In the genomic region with DNA sequence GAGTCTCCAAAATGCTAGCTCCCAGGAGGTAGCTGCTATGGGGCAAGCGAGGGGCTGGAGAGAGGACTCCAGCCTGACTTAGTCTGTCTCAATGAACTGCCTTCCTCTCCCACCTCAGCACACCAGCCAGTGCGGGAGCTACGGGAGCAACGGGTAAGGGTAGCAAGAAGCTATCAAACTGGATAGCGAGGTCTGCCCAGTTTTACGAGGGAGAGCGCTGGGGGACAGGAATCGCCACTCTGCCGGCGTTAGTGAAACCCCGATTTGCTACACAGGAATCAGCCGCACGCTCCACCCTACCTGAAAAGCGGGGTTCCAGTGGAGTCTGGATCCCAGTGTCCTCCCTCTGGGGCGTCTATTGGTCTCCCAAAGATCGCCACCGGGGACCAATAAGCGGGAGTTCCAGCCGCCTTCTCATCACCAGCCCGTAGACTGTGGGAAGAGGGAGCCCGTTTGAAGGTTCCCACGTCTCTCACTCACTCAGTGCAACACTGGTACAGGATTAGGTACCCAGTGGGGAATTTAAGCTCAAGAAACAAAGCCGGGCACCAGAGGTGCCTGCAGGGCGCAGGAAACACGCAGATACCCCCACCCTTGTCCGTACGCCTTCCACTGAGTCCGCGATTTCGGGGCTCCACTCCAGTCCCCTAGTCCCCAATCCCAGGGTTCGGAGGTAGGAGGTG, we compare ENCODE assay signal across 8 mouse cellular contexts. TPM values are rescaled to one million over a fixed set of nuclear protein-coding genes. Genes with fewer than 3 reads are reported as not detected.
DNase-seq lines count a peak whose midpoint lies in the region; ATAC-seq and TF ChIP-seq lines count a peak whose summit lies in the region.

No protein-coding gene starts in this region.

- H3K9me3 ChIP-seq in kidney, embryonic 16.5 days (ENCODE audit: low read length), result no peaks in the 10 kb centered on the region
- no peaks in the 10 kb centered on the region for H3K9me3 ChIP-seq in liver, embryonic 13.5 days (replicated peaks)
- no peaks in the 10 kb centered on the region for H3K9me3 ChIP-seq in stomach, postnatal 0 days (ENCODE audit: control insufficient read depth, low read length)

- peaks cover 8% of the 10 kb centered on the region for H3K4me1 ChIP-seq in kidney, embryonic 16.5 days (ENCODE audit: insufficient read depth, low read length)
- 0 out of 2 replicates have a peak, but pooled peaks cover 7% of the 10 kb centered on the region for H3K4me1 ChIP-seq in liver, embryonic 13.5 days (replicated peaks)
- H3K4me1 ChIP-seq in stomach, postnatal 0 days (replicated peaks; ENCODE audit: control insufficient read depth, insufficient read depth), result 0 out of 2 replicates have a peak, but pooled peaks cover 5% of the 10 kb centered on the region

- H3K36me3 ChIP-seq in kidney, embryonic 16.5 days (ENCODE audit: insufficient read depth, low read length), result no peaks in the 10 kb centered on the region
- H3K36me3 ChIP-seq in liver, embryonic 13.5 days, result no peaks in the 10 kb centered on the region
- no peaks in the 10 kb centered on the region for H3K36me3 ChIP-seq in stomach, postnatal 0 days (ENCODE audit: control insufficient read depth, insufficient read depth, low read length)

- TF ChIP-seq CTCF in stomach, postnatal 0 days (IDR thresholded peaks at IDR 0.05; ENCODE audit: low read depth), result no peak

- H3K4me3 ChIP-seq in kidney, embryonic 16.5 days (ENCODE audit: low read length), result peak overlapping the region; percentile 57
- peak overlapping the region; percentile 48 for H3K4me3 ChIP-seq in liver, embryonic 13.5 days (replicated peaks)
- peak overlapping the region; percentile 43 for H3K4me3 ChIP-seq in stomach, postnatal 0 days (ENCODE audit: low read depth, low read length)

- H3K27me3 ChIP-seq in kidney, embryonic 16.5 days (ENCODE audit: insufficient read depth, low read length), result peaks cover 17% of the 10 kb centered on the region; the same call in 1 of the 2 replicates
- peaks cover 53% of the 10 kb centered on the region for H3K27me3 ChIP-seq in liver, embryonic 13.5 days
- H3K27me3 ChIP-seq in stomach, postnatal 0 days (ENCODE audit: control insufficient read depth, insufficient read depth, low read length), result no peaks in the 10 kb centered on the region; the same call in 1 of the 2 replicates

- peak overlapping the region; percentile 99 for H3K4me2 ChIP-seq in kidney, embryonic 16.5 days (replicated peaks; ENCODE audit: low read depth, low read length)
- peak overlapping the region; percentile 67 for H3K4me2 ChIP-seq in liver, embryonic 13.5 days
- H3K4me2 ChIP-seq in stomach, postnatal 0 days (replicated peaks; ENCODE audit: low read depth), result peak overlapping the region; percentile 86

- no peak overlapping the region for H3K27ac ChIP-seq in kidney, embryonic 16.5 days (ENCODE audit: low read length)
- H3K27ac ChIP-seq in liver, embryonic 13.5 days, result no peak overlapping the region
- H3K27ac ChIP-seq in stomach, postnatal 0 days (replicated peaks), result no peak overlapping the region

- WGBS in kidney, embryonic 16.5 days, result under 1% methylated on average over 31 of the region's 31 CpGs
- 2% methylated on average over 31 of the region's 31 CpGs for WGBS in liver, embryonic 13.5 days (ENCODE audit: insufficient replicate concordance)
- WGBS in stomach, postnatal 0 days, result under 1% methylated on average over 31 of the region's 31 CpGs

- H3K9ac ChIP-seq in kidney, embryonic 16.5 days (replicated peaks; ENCODE audit: low read length), result peak overlapping the region; percentile 56
- H3K9ac ChIP-seq in liver, embryonic 13.5 days, result no peak overlapping the region
- H3K9ac ChIP-seq in stomach, postnatal 0 days (ENCODE audit: low read length), result 0 out of 2 replicates have a peak overlapping the region, but pooled peaks have one; percentile 18

- TF ChIP-seq EP300 in stomach, postnatal 0 days (optimal IDR thresholded peaks at IDR 0.05), result no peak

- DNase-seq in kidney, postnatal 14 days, result no peak
- DNase-seq in liver, embryonic 13.5 days, result no peak
- DNase-seq in stomach, postnatal 0 days (ENCODE audit: low spot score), result no peak
- no peak for DNase-seq in frontal cortex, postnatal 14 days (ENCODE audit: low spot score in 2 of 2)
- DNase-seq in right cerebral cortex, postnatal 10 days (ENCODE audit: low spot score in 2 of 2), result no peak

- peak; percentile 41; the same call in 1 of the 2 replicates for ATAC-seq in kidney, embryonic 16.5 days (ENCODE audit: low FRiP score, low TSS enrichment)
- ATAC-seq in common myeloid progenitor, adult 5-6 weeks (replicated peaks; ENCODE audit: low read depth, poor library complexity, severe bottlenecking), result peak; percentile 19; the same call in 1 of the 2 replicates
- ATAC-seq in granulocyte monocyte progenitor cell, adult 5-6 weeks (replicated peaks; ENCODE audit: poor library complexity, severe bottlenecking), result 0 out of 2 replicates have a peak, but pooled peaks have one; percentile 12
- ATAC-seq in liver, embryonic 13.5 days (ENCODE audit: low read depth), result no peak
- ATAC-seq in stomach, postnatal 0 days (ENCODE audit: low FRiP score, low TSS enrichment), result peak; percentile 42; the same call in 1 of the 2 replicates

RNA-seq across cellular contexts. Expression of gene Prokr2, which starts 0.6 kb away (rescaled TPM):
- polyA plus RNA-seq in kidney, embryonic 16.5 days (2015; fragmentation: Nextera tagmentation; extraction: Ambion mirVana), result 0.10 and 0.30 TPM in 2 replicates
- not detected in 2 replicates for total RNA-seq in common myeloid progenitor, adult 5-6 weeks (2017)
- not detected in 2 replicates for total RNA-seq in granulocyte monocyte progenitor cell, adult 5-6 weeks (2014; fragmentation: Nextera tagmentation)
- not detected in 2 replicates for total RNA-seq in granulocyte monocyte progenitor cell, adult 5-6 weeks (2017)
- polyA plus RNA-seq in liver, embryonic 13.5 days (2015; fragmentation: Nextera tagmentation; extraction: Ambion mirVana), result 0.20 and 0.24 TPM in 2 replicates
- polyA plus RNA-seq in stomach, postnatal 0 days (2015; fragmentation: Nextera tagmentation; extraction: Ambion mirVana), result 0.07 TPM in 1 of 2 replicates, not detected in the other
